Mouse (Mus musculus): ENCODE measurements around the gene Nhs.
"Not testable (repeated sequence)": the region's sequence is repeated elsewhere in the genome, so short reads cannot be mapped to it uniquely, and the experiment has no call there.

GRCm38 (mm10) chrX:161826186-161826585, 333.3 kb downstream of the Nhs start:
- TF ChIP-seq USF1 (IDR thresholded peaks at IDR 0.05; ENCODE audit: low read depth); CTCF (IDR thresholded peaks at IDR 0.05; ENCODE audit: control insufficient read depth, insufficient read depth, insufficient read length); CEBPB (IDR thresholded peaks at IDR 0.05; ENCODE audit: low read depth); MAX (IDR thresholded peaks at IDR 0.05): not testable (repeated sequence)
